Mouse (Mus musculus) stomach, postnatal 0 days (tissue): Measurements from ENCODE around the gene Skp1a. TPM values are rescaled to one million over a fixed set of nuclear protein-coding genes. Genes with fewer than 3 reads are reported as not detected.

Experiments
- ATAC-seq: fragments of 200-750 bp; cut with Nextera tagmentation; 2 replicates; pipeline ENCODE4 v1.8.0; 2017; ENCODE audit not compliant: low FRiP score, low TSS enrichment
- DNase-seq: peaks from one replicate; pipeline ENCODE4 v3.0.0-alpha.2; 2016; ENCODE audit warnings: low spot score
- H3K27ac ChIP-seq: fragments of 300-500 bp; sonication (generic); replicated peaks from 2 replicates; pipeline ENCODE4 v1.5.1; 2014; ENCODE audit warnings: mild to moderate bottlenecking, control low read depth
- H3K27me3 ChIP-seq: fragments of 300-500 bp; sonication (generic); 2 replicates; pipeline ENCODE4 v1.6.1; 2014; ENCODE audit warnings: low read length; ENCODE audit not compliant: control insufficient read depth, insufficient read depth
- H3K36me3 ChIP-seq: fragments of 300-500 bp; sonication (generic); 2 replicates; pipeline ENCODE4 v1.6.1; 2014; ENCODE audit warnings: low read length, mixed read lengths; ENCODE audit not compliant: control insufficient read depth, insufficient read depth
- H3K4me1 ChIP-seq: fragments of 300-500 bp; sonication (generic); replicated peaks from 2 replicates; pipeline ENCODE4 v1.6.1; 2014; ENCODE audit warnings: antibody characterized with exemption; ENCODE audit not compliant: control insufficient read depth, insufficient read depth
- H3K4me2 ChIP-seq: fragments of 300-500 bp; sonication (generic); replicated peaks from 2 replicates; pipeline ENCODE4 v1.6.1; 2014; ENCODE audit warnings: low read depth, mild to moderate bottlenecking, control low read depth, moderate library complexity
- H3K4me3 ChIP-seq: fragments of 300-500 bp; sonication (generic); 2 replicates; pipeline ENCODE4 v1.5.1; 2014; ENCODE audit warnings: low read depth, low read length, control low read depth
- H3K9ac ChIP-seq: fragments of 300-500 bp; sonication (generic); 2 replicates; pipeline ENCODE4 v1.6.1; 2014; ENCODE audit warnings: mild to moderate bottlenecking, low read length, control low read depth, mixed read lengths
- H3K9me3 ChIP-seq: fragments of 300-500 bp; sonication (generic); 2 replicates; pipeline ENCODE4 v1.6.1; 2016; ENCODE audit warnings: low read length; ENCODE audit not compliant: control insufficient read depth
- CTCF ChIP-seq: IDR thresholded peaks from 2 replicates; pipeline ENCODE4 v1.5.1; 2016; ENCODE audit warnings: antibody characterized with exemption, low read depth, mild to moderate bottlenecking, moderate library complexity
- EP300 ChIP-seq: optimal IDR thresholded peaks from 2 replicates; pipeline ENCODE3; 2016; ENCODE audit warnings: antibody characterized with exemption
- WGBS: fragments of 180-500 bp; shearing (Covaris S2); extraction: QIAGEN DNeasy Blood & Tissue Kit; methylation state at CpG from one replicate; pipeline ENCODE4 v1.1.7; 2014; 5-methylcytosine and 5-hydroxymethylcytosine counted together
- polyA plus RNA-seq: library from polyadenylated mRNA; unstranded; fragments of >200 nt; fragmentation: Nextera tagmentation; extraction: Ambion mirVana; gene quantifications from 2 replicates; pipeline ENCODE4 v1.2.1, GENCODE M21; 2015

The Skp1a gene
- polyA plus RNA-seq, 1 experiment from 2014 or later: 542 TPM

- Histone ChIP-seq H3K27me3 (no peaks in the 10 kb centered on the region), H3K36me3 (0 out of 2 replicates have a peak, but pooled peaks cover 2% of the 10 kb centered on the region), H3K27ac (no peak overlapping the region), H3K4me3 (no peak overlapping the region), H3K4me2 (no peak overlapping the region), H3K4me1 (no peaks in the 10 kb centered on the region), H3K9me3 (no peaks in the 10 kb centered on the region), H3K9ac (no peak overlapping the region)
- DNase-seq (no peak), ATAC-seq (no peak)
- TF ChIP-seq CTCF: no peak
- TF ChIP-seq EP300: no peak
- 81% methylated on average over 4 of the region's 4 CpGs for WGBS
These were observed 29.1 kb downstream of the Skp1a start for GRCm38 (mm10) chr11:52260878-52261277.

GRCm38 (mm10) chr11:52261937-52262336, 30.1 kb downstream of the Skp1a start:
- ATAC-seq (peak; percentile 53), DNase-seq (peak; percentile 74)
- no peak overlapping the region for H3K9ac ChIP-seq
- H3K36me3 ChIP-seq: 0 out of 2 replicates have a peak, but pooled peaks cover 2% of the 10 kb centered on the region
- H3K4me2 ChIP-seq: no peak overlapping the region
- H3K27me3 ChIP-seq: no peaks in the 10 kb centered on the region
- no peaks in the 10 kb centered on the region for H3K4me1 ChIP-seq
- no peak overlapping the region for H3K4me3 ChIP-seq
- H3K27ac ChIP-seq: no peak overlapping the region
- TF ChIP-seq EP300: no peak
- peak; percentile 85 for TF ChIP-seq CTCF
- 41% methylated on average over 5 of the region's 5 CpGs for WGBS
- no peaks in the 10 kb centered on the region for H3K9me3 ChIP-seq

GRCm38 (mm10) chr11:52262338-52262737, 30.5 kb downstream of the Skp1a start:
- Histone ChIP-seq H3K4me1 (no peaks in the 10 kb centered on the region), H3K27ac (no peak overlapping the region), H3K9me3 (no peaks in the 10 kb centered on the region), H3K27me3 (no peaks in the 10 kb centered on the region), H3K4me2 (no peak overlapping the region), H3K9ac (no peak overlapping the region), H3K4me3 (no peak overlapping the region), H3K36me3 (0 out of 2 replicates have a peak, but pooled peaks cover 2% of the 10 kb centered on the region)
- no peak for ATAC-seq
- TF ChIP-seq EP300: no peak
- no peak for TF ChIP-seq CTCF
- no peak for DNase-seq
- WGBS: 91% methylated on average over 11 of the region's 11 CpGs

GRCm38 (mm10) chr11:52264871-52265270, 33.1 kb downstream of the Skp1a start:
- no peak for ATAC-seq
- Histone ChIP-seq H3K4me3 (no peak overlapping the region), H3K36me3 (0 out of 2 replicates have a peak, but pooled peaks cover 2% of the 10 kb centered on the region), H3K4me2 (no peak overlapping the region), H3K9ac (no peak overlapping the region), H3K27me3 (no peaks in the 10 kb centered on the region), H3K4me1 (no peaks in the 10 kb centered on the region), H3K9me3 (no peaks in the 10 kb centered on the region), H3K27ac (no peak overlapping the region)
- WGBS: 73% methylated on average over 7 of the region's 7 CpGs
- TF ChIP-seq CTCF (no peak), EP300 (no peak)
- DNase-seq: no peak

- H3K4me2 ChIP-seq: no peak overlapping the region
- H3K9ac ChIP-seq: 0 out of 2 replicates have a peak overlapping the region, but pooled peaks have one; percentile 8
- WGBS: 41% methylated on average over 12 of the region's 12 CpGs
These were observed 34.0 kb downstream of the Skp1a start for GRCm38 (mm10) chr11:52265616-52266307.

GRCm38 (mm10) chr11:52267271-52267670, 35.5 kb downstream of the Skp1a start:
- Histone ChIP-seq H3K9me3 (no peaks in the 10 kb centered on the region), H3K4me3 (no peak overlapping the region), H3K36me3 (no peaks in the 10 kb centered on the region), H3K27ac (no peak overlapping the region), H3K4me2 (no peak overlapping the region), H3K27me3 (no peaks in the 10 kb centered on the region), H3K4me1 (no peaks in the 10 kb centered on the region), H3K9ac (no peak overlapping the region)
- TF ChIP-seq CTCF (no peak), EP300 (no peak)
- ATAC-seq (no peak), DNase-seq (no peak)
- WGBS: 86% methylated on average over 5 of the region's 5 CpGs

More at GRCm38 (mm10) chr11:52265616-52266307, 34.0 kb downstream of the Skp1a start:
- Histone ChIP-seq H3K36me3 (0 out of 2 replicates have a peak, but pooled peaks cover 2% of the 10 kb centered on the region), H3K27ac (no peak overlapping the region), H3K4me1 (no peaks in the 10 kb centered on the region), H3K27me3 (no peaks in the 10 kb centered on the region), H3K4me3 (no peak overlapping the region), H3K9me3 (no peaks in the 10 kb centered on the region)
- ATAC-seq: no peak
- DNase-seq: no peak
- no peak for TF ChIP-seq CTCF
- TF ChIP-seq EP300: no peak
